Mouse (Mus musculus) C2C12 (cell line): ENCODE data around the gene Fgfbp3. TPM values are rescaled to one million over a fixed set of nuclear protein-coding genes. Genes with fewer than 3 reads are reported as not detected.

Experiments used
- H3K27me3 ChIP-seq: one replicate; pipeline ENCODE4 v1.6.1; 2011; ENCODE audit not compliant: control insufficient read depth, insufficient read depth, insufficient read length
- H3K36me3 ChIP-seq: one replicate; pipeline ENCODE4 v1.6.1; 2011; ENCODE audit not compliant: control insufficient read depth, insufficient read depth
- H3K4me3 ChIP-seq: one replicate; pipeline ENCODE4 v1.5.1; 2011; ENCODE audit warnings: mild to moderate bottlenecking, control low read depth; ENCODE audit not compliant: poor library complexity, insufficient read depth, severe bottlenecking
- H3K79me2 ChIP-seq: one replicate; pipeline ENCODE4 v1.6.1; 2011; ENCODE audit not compliant: control insufficient read depth, insufficient read depth
- H3K79me3 ChIP-seq: one replicate; pipeline ENCODE4 v1.6.1; 2011; ENCODE audit warnings: low read depth, control low read depth
- H3ac ChIP-seq: one replicate; pipeline ENCODE3; 2011; ENCODE audit warnings: low read depth; ENCODE audit not compliant: control insufficient read depth, insufficient read length
- CEBPB ChIP-seq: IDR thresholded peaks from one replicate; pipeline ENCODE4 v1.6.1; 2011; ENCODE audit warnings: low read depth, mild to moderate bottlenecking, control low read depth, moderate library complexity
- CTCF ChIP-seq: IDR thresholded peaks from one replicate; pipeline ENCODE4 v1.5.1; 2011; ENCODE audit not compliant: control insufficient read depth, insufficient read depth, insufficient read length
- FOSL1 ChIP-seq: IDR thresholded peaks from one replicate; pipeline ENCODE4 v1.8.0; 2011; ENCODE audit warnings: mild to moderate bottlenecking, low read length; ENCODE audit not compliant: poor library complexity, insufficient read depth, severe bottlenecking
- MAX ChIP-seq: IDR thresholded peaks from one replicate; pipeline ENCODE4 v1.6.1; 2011; ENCODE audit warnings: mild to moderate bottlenecking, control low read depth
- MYOD1 ChIP-seq: IDR thresholded peaks from one replicate; pipeline ENCODE4 v1.6.1; 2011; ENCODE audit warnings: low read depth; ENCODE audit not compliant: control insufficient read depth, insufficient read length
- MYOG ChIP-seq: IDR thresholded peaks from one replicate; pipeline ENCODE4 v1.6.1; 2011; ENCODE audit not compliant: control insufficient read depth, insufficient read length; ENCODE audit errors: extremely low read depth
- USF1 ChIP-seq: IDR thresholded peaks from one replicate; pipeline ENCODE4 v1.6.1; 2011; ENCODE audit warnings: low read depth, mild to moderate bottlenecking, control low read depth, moderate library complexity
- polyA plus RNA-seq: library from polyadenylated mRNA; unstranded; fragments of >200 nt; fragmentation: generic; extraction: Trizol; gene quantifications from one replicate; pipeline ENCODE4 v1.2.1, GENCODE M21; 2012; ENCODE audit warnings: missing spikeins

Fgfbp3 gene
- polyA plus RNA-seq, 1 experiment, result 0.94 TPM

- no peak overlapping the region for H3K4me3 ChIP-seq
- H3K79me2 ChIP-seq, result no peaks in the 10 kb centered on the region
- no peaks in the 10 kb centered on the region for H3K27me3 ChIP-seq
- no peaks in the 10 kb centered on the region for H3K79me3 ChIP-seq
- no peaks in the 10 kb centered on the region for H3K36me3 ChIP-seq
- H3ac ChIP-seq, result no peak overlapping the region
- TF ChIP-seq MYOD1, result no peak
Measured at GRCm38 (mm10) chr19:36916876-36917389, 2.5 kb downstream of the Fgfbp3 start.

DNA sequence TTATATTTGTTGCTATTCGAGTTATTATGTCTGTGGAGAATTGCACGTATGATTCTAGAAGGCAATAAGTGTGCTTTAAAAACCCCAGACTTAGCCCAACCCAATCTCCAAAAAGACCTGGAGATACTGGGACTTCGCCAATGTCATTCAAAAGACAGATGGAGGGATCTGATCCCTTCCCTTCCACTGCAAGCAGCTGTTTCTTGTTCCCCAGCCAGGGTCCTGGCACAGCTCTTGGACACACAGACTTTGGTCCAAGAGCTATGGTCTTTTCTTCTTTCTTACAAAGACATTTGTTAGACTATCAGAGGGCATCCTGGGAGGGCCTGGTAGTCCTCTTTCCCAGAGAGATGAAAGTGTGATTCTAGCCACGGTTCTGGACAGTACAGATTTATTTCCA, 3.2 kb downstream of the Fgfbp3 start:
- Histone ChIP-seq H3K36me3 (no peaks in the 10 kb centered on the region), H3ac (no peak overlapping the region), H3K79me3 (no peaks in the 10 kb centered on the region), H3K4me3 (no peak overlapping the region), H3K79me2 (no peaks in the 10 kb centered on the region), H3K27me3 (no peaks in the 10 kb centered on the region)
- TF ChIP-seq CTCF, result no peak
- TF ChIP-seq MAX, result no peak
- TF ChIP-seq CEBPB, result no peak
- no peak for TF ChIP-seq USF1
- TF ChIP-seq MYOG, result no peak
- no peak for TF ChIP-seq MYOD1
- TF ChIP-seq FOSL1, result no peak

- Histone ChIP-seq H3K36me3 (no peaks in the 10 kb centered on the region), H3K4me3 (no peak overlapping the region), H3K27me3 (no peaks in the 10 kb centered on the region), H3ac (no peak overlapping the region), H3K79me2 (no peaks in the 10 kb centered on the region), H3K79me3 (no peaks in the 10 kb centered on the region)
- TF ChIP-seq CEBPB, result no peak
- TF ChIP-seq MAX, result no peak
- no peak for TF ChIP-seq MYOG
- no peak for TF ChIP-seq MYOD1
- TF ChIP-seq USF1, result no peak
- no peak for TF ChIP-seq FOSL1
- TF ChIP-seq CTCF, result no peak
Measured at GRCm38 (mm10) chr19:36913064-36913463, 6.4 kb downstream of the Fgfbp3 start.

DNA sequence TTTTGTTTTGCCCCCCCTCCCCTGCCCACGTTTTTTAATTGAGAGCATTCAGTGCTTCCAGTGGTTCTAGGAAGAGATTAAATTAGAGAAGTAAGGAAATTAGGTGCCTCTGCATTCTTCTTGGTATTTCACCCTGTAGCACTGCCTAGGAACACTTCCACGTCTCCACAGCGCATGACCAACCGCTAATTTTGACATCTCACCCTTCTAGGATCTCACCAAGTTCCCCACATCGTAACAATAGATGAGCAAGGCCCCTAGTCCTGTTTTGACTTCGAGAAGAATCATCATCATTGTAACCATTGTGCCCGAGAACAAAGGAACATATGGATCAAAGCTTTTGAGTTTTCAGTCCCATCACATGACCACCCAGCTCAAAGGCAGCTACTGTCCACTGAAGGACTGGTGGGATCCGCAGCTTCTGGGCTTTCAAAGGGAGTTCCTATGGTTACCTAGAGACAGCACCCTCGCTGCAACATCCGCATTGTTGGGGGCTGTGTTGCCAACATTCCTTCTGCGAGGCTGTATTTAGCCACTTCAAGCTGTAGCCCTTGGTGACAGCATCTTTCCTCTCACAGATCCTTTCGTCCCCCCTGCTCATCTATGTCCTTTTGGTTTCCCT, 8.9 kb downstream of the Fgfbp3 start:
- no peaks in the 10 kb centered on the region for H3K79me3 ChIP-seq
- H3K4me3 ChIP-seq, result no peak overlapping the region
- TF ChIP-seq MAX, result no peak
- no peak for TF ChIP-seq USF1
- no peak for TF ChIP-seq FOSL1

DNA sequence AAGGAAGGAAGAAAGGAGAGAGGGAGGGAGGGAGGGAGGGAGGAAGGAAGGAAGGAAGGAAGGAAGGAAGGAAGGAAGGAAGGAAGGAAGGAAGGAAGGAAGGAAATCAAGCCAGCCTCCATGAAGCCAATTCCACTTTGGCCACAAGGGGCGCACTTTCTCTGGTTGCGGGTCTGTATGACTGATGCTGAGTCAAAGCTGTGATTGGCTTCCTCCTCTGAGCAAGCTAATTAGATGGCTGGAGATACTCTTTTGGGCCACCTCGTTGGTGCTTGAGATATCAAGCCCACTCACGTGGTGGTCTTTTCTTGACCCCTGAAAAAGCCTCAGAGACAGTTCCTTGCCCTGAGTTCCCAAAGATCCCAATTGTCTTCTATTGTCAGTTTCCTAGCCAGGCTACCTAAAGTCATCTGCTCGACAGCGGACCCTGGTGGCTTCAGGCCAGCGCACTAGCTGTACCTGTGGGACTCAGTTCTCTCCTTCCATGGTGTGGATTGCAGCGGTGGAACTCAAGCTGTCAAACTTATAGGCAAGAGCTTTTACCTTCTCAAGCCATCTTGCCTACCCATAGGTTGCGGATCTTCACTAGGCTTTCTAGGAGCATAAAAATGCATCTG, 9.6 kb downstream of the Fgfbp3 start:
- H3K4me3 ChIP-seq, result no peak overlapping the region
- no peaks in the 10 kb centered on the region for H3K36me3 ChIP-seq
- peak; percentile 45 for TF ChIP-seq CTCF
- no peak for TF ChIP-seq FOSL1
- no peaks in the 10 kb centered on the region for H3K79me2 ChIP-seq
- H3K79me3 ChIP-seq, result no peaks in the 10 kb centered on the region
- no peaks in the 10 kb centered on the region for H3K27me3 ChIP-seq
- no peak overlapping the region for H3ac ChIP-seq

More for the DNA sequence above, 8.9 kb downstream of the Fgfbp3 start:
- Histone ChIP-seq H3K27me3 (no peaks in the 10 kb centered on the region), H3K79me2 (no peaks in the 10 kb centered on the region), H3ac (no peak overlapping the region), H3K36me3 (no peaks in the 10 kb centered on the region)

- TF ChIP-seq USF1 (no peak), CTCF (no peak), FOSL1 (no peak), MYOG (no peak), CEBPB (no peak)
- no peak overlapping the region for H3K4me3 ChIP-seq
Measured at GRCm38 (mm10) chr19:36909150-36909549, 10.3 kb downstream of the Fgfbp3 start.

More at GRCm38 (mm10) chr19:36909150-36909549, 10.3 kb downstream of the Fgfbp3 start:
- H3K79me3 ChIP-seq, result no peaks in the 10 kb centered on the region
- no peaks in the 10 kb centered on the region for H3K79me2 ChIP-seq
- H3K27me3 ChIP-seq, result no peaks in the 10 kb centered on the region
- no peaks in the 10 kb centered on the region for H3K36me3 ChIP-seq
- H3ac ChIP-seq, result no peak overlapping the region
